Mouse (Mus musculus) liver, adult 2 months (tissue): Measurements from ENCODE around the gene Aurkb.

Experiments
- CTCF ChIP-seq: fragments of 200-500 bp; IDR thresholded peaks from 2 replicates; pipeline ENCODE4 v1.5.1; 2011; ENCODE audit warnings: low read depth, low read length, control low read depth
- POLR2A ChIP-seq: fragments of 200-500 bp; IDR thresholded peaks from 2 replicates; pipeline ENCODE4 v1.6.1; 2011; ENCODE audit warnings: low read length, control low read depth; ENCODE audit not compliant: insufficient read depth; ENCODE audit errors: extremely low read depth

DNA sequence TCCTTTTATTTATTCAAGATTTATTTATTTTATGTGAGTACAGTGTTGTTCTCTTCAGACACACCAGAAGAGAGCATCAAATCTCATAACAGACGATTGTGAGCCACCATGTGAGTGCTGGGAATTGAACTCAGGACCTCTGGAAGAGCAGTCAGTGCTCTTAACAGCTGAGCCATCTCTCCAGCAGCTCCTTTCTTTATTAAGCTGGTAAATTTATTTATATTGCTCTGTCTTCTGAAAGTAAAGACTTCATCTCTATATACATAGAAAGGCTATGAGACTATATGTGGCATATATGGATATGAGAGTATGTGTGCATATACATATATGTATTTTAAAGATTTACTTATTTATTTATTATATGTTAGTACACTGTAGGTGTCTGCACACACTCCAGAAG lies 35.9 kb upstream of the Aurkb start:
- TF ChIP-seq POLR2A, result no peak
- no peak for TF ChIP-seq CTCF
